Mouse (Mus musculus) thymus, adult 2 months (tissue): Measurements from ENCODE around the gene Adam1a. TPM values are rescaled to one million over a fixed set of nuclear protein-coding genes. Genes with fewer than 3 reads are reported as not detected.

Experiments used
- DNase-seq: peaks from one replicate; pipeline ENCODE4 v3.0.0; 2021
- H3K27ac ChIP-seq: fragments of 200-500 bp; 2 replicates; pipeline ENCODE4 v1.5.1; 2012; ENCODE audit warnings: low read length, control low read depth; ENCODE audit not compliant: control insufficient read depth, insufficient read depth
- H3K27me3 ChIP-seq: fragments of 200-500 bp; 2 replicates; pipeline ENCODE4 v1.6.1; 2012; ENCODE audit warnings: mild to moderate bottlenecking, low read length, moderate library complexity, mixed read lengths; ENCODE audit not compliant: control insufficient read depth, insufficient read depth
- H3K36me3 ChIP-seq: fragments of 200-500 bp; 2 replicates; pipeline ENCODE4 v1.6.1; 2012; ENCODE audit warnings: mild to moderate bottlenecking, low read length, moderate library complexity; ENCODE audit not compliant: control insufficient read depth, insufficient read depth
- H3K4me1 ChIP-seq: fragments of 200-500 bp; replicated peaks from 2 replicates; pipeline ENCODE4 v1.6.1; 2012; ENCODE audit warnings: low read length; ENCODE audit not compliant: control insufficient read depth, insufficient read depth
- H3K4me3 ChIP-seq: fragments of 200-500 bp; 2 replicates; pipeline ENCODE4 v1.5.1; 2012; ENCODE audit warnings: mild to moderate bottlenecking, low read length, control low read depth, moderate library complexity; ENCODE audit not compliant: control insufficient read depth, insufficient read depth
- CTCF ChIP-seq: fragments of 200-500 bp; IDR thresholded peaks from 2 replicates; pipeline ENCODE4 v1.5.1; 2012; ENCODE audit warnings: mild to moderate bottlenecking, control low read depth, low read length, moderate library complexity, borderline replicate concordance; ENCODE audit not compliant: control insufficient read depth, poor library complexity, insufficient read depth; ENCODE audit errors: extremely low read depth
- POLR2A ChIP-seq: fragments of 200-500 bp; IDR thresholded peaks from 2 replicates; pipeline ENCODE4 v1.6.1; 2012; ENCODE audit warnings: mild to moderate bottlenecking, low read length, control low read depth, moderate library complexity; ENCODE audit not compliant: control insufficient read depth, poor library complexity, insufficient read depth; ENCODE audit errors: extremely low read depth
- WGBS: fragments of 180-500 bp; shearing (Covaris S2); methylation state at CpG from one replicate; pipeline ENCODE4 v1.1.7; 2018; 5-methylcytosine and 5-hydroxymethylcytosine counted together
- polyA plus RNA-seq: library from polyadenylated mRNA; depleted of rRNA; stranded (reverse); fragments of >200 nt; gene quantifications from 2 replicates; pipeline ENCODE4 v1.2.3, GENCODE M21; 2012

The Adam1a gene
- polyA plus RNA-seq, 1 experiment = 6.8 TPM

GRCm38 (mm10) chr5:121581945-121582344 is 36.7 kb upstream of the Adam1a start:
- Histone ChIP-seq H3K4me3 (no peak overlapping the region), H3K36me3 (no peaks in the 10 kb centered on the region), H3K4me1 (peaks cover 21% of the 10 kb centered on the region), H3K27ac (no peak overlapping the region), H3K27me3 (no peaks in the 10 kb centered on the region)
- TF ChIP-seq POLR2A = no peak
- no peak for TF ChIP-seq CTCF
- no peak for DNase-seq
- 92% methylated on average over 8 of the region's 8 CpGs for WGBS

GRCm38 (mm10) chr5:121576927-121577488 is 31.7 kb upstream of the Adam1a start:
- no peak overlapping the region for H3K4me3 ChIP-seq
- TF ChIP-seq POLR2A (no peak), CTCF (no peak)
- H3K27ac ChIP-seq = no peak overlapping the region
- DNase-seq = no peak
- no peaks in the 10 kb centered on the region for H3K27me3 ChIP-seq
- H3K4me1 ChIP-seq = peaks cover 12% of the 10 kb centered on the region
- WGBS = 95% methylated on average over 11 of the region's 11 CpGs
- no peaks in the 10 kb centered on the region for H3K36me3 ChIP-seq

- 97% methylated on average over 11 of the region's 11 CpGs for WGBS
- TF ChIP-seq POLR2A (no peak), CTCF (no peak)
- H3K27me3 ChIP-seq = no peaks in the 10 kb centered on the region
- H3K4me1 ChIP-seq = peaks cover 12% of the 10 kb centered on the region
- no peak for DNase-seq
- no peak overlapping the region for H3K27ac ChIP-seq
- H3K36me3 ChIP-seq = no peaks in the 10 kb centered on the region
- no peak overlapping the region for H3K4me3 ChIP-seq
Observed at GRCm38 (mm10) chr5:121575867-121576266, 30.6 kb upstream of the Adam1a start.

- no peaks in the 10 kb centered on the region for H3K36me3 ChIP-seq
- 79% methylated on average over 13 of the region's 13 CpGs for WGBS
- DNase-seq = peak; percentile 60
- H3K4me1 ChIP-seq = peaks cover 12% of the 10 kb centered on the region
- H3K27ac ChIP-seq = peak overlapping the region; percentile 35; the same call in 1 of the 2 replicates
- H3K27me3 ChIP-seq = no peaks in the 10 kb centered on the region
- H3K4me3 ChIP-seq = no peak overlapping the region
- TF ChIP-seq POLR2A = no peak
- no peak for TF ChIP-seq CTCF
Observed at GRCm38 (mm10) chr5:121574145-121574544, 28.9 kb upstream of the Adam1a start.

GRCm38 (mm10) chr5:121570787-121571186 is 25.5 kb upstream of the Adam1a start:
- no peak for TF ChIP-seq POLR2A
- no peak for TF ChIP-seq CTCF
- H3K4me1 ChIP-seq = peaks cover 12% of the 10 kb centered on the region
- no peaks in the 10 kb centered on the region for H3K27me3 ChIP-seq
- H3K36me3 ChIP-seq = no peaks in the 10 kb centered on the region
- WGBS = 86% methylated on average over 1 of the region's 1 CpGs
- H3K27ac ChIP-seq = no peak overlapping the region
- DNase-seq = no peak
- H3K4me3 ChIP-seq = no peak overlapping the region

- Histone ChIP-seq H3K27ac (no peak overlapping the region), H3K4me1 (peaks cover 14% of the 10 kb centered on the region), H3K4me3 (no peak overlapping the region), H3K36me3 (no peaks in the 10 kb centered on the region), H3K27me3 (no peaks in the 10 kb centered on the region)
- no peak for DNase-seq
- 94% methylated on average over 9 of the region's 9 CpGs for WGBS
- no peak for TF ChIP-seq CTCF
- TF ChIP-seq POLR2A = no peak
Observed at GRCm38 (mm10) chr5:121569881-121570420, 24.7 kb upstream of the Adam1a start.
